29 mouse cellular contexts compared by ENCODE assay signal in genomic region chr17:49972164-49972563, GRCm38 (mm10).
A peak's percentile ranks its signal among the peaks of the same experiment; 100 is the strongest.
DNase-seq lines count a peak whose midpoint lies in the region; ATAC-seq and TF ChIP-seq lines count a peak whose summit lies in the region.
"Had no signal": no experiment of that assay in that cellular context is flagged by ENCODE, and none has a peak within 500 bp of the region (broad histone marks: within the 10 kb centered on the region; RNA-seq: fewer than 3 reads in every experiment).

No protein-coding gene starts in this region.

- TF ChIP-seq CTCF in intestine, postnatal 0 days (IDR thresholded peaks at IDR 0.05; ENCODE audit: low read depth), result peak; percentile 9; the same call in 1 of the 2 replicates
- TF ChIP-seq CTCF in stomach, postnatal 0 days (IDR thresholded peaks at IDR 0.05; ENCODE audit: low read depth), result 0 out of 2 replicates have a peak, but pooled peaks have one; percentile 21

- peak; percentile 51 for DNase-seq in midbrain, embryonic 11.5 days (ENCODE audit: low spot score, missing footprints)
- DNase-seq in midbrain, embryonic 10.5 days (ENCODE audit: low spot score), result no peak
- peak; percentile 20 for DNase-seq in ES-CJ7 (ENCODE audit: low read depth, low spot score)
- no peak for DNase-seq in stomach, postnatal 0 days (ENCODE audit: low spot score)
- DNase-seq in gastrocnemius, adult 8-10 months (ENCODE audit: low spot score in 2 of 2), result no peak
- DNase-seq: adrenal gland, adult 2 months; adrenal gland, postnatal 36 days; cerebellum, adult 2 months; cerebellum, postnatal 36 days; kidney, adult 8-10 months; kidney, postnatal 10 days; lung, adult 2 months; lung, postnatal 10 days; right cerebral cortex, postnatal 4 days; thymus, adult 2 months; thymus, postnatal 36 days had no signal

- H3K27ac ChIP-seq in intestine, postnatal 0 days (ENCODE audit: low read depth, low read length), result no peak overlapping the region
- H3K27ac ChIP-seq in intestine, embryonic 15.5 days, result no peak overlapping the region
- no peak overlapping the region for H3K27ac ChIP-seq in midbrain, embryonic 11.5 days (ENCODE audit: low read depth, low read length)
- no peak overlapping the region for H3K27ac ChIP-seq in midbrain, embryonic 10.5 days (replicated peaks)
- H3K27ac ChIP-seq in stomach, postnatal 0 days (replicated peaks), result no peak overlapping the region
- H3K27ac ChIP-seq: forebrain, embryonic 13.5 days; hindbrain, embryonic 14.5 days; limb, embryonic 12.5 days; macrophage; neural tube, embryonic 12.5 days had no signal

- H3K36me3 ChIP-seq in intestine, postnatal 0 days (ENCODE audit: control insufficient read depth, insufficient read depth), result no peaks in the 10 kb centered on the region
- no peaks in the 10 kb centered on the region for H3K36me3 ChIP-seq in intestine, embryonic 15.5 days
- H3K36me3 ChIP-seq in midbrain, embryonic 11.5 days (ENCODE audit: control insufficient read depth, insufficient read depth, low read length), result no peaks in the 10 kb centered on the region
- no peaks in the 10 kb centered on the region for H3K36me3 ChIP-seq in midbrain, embryonic 10.5 days
- H3K36me3 ChIP-seq in stomach, postnatal 0 days (ENCODE audit: control insufficient read depth, insufficient read depth, low read length), result no peaks in the 10 kb centered on the region
- H3K36me3 ChIP-seq: heart, embryonic 12.5 days; limb, embryonic 12.5 days; neural tube, embryonic 12.5 days had no signal

- no peaks in the 10 kb centered on the region for H3K9me3 ChIP-seq in intestine, postnatal 0 days (ENCODE audit: control insufficient read depth)
- H3K9me3 ChIP-seq in intestine, embryonic 15.5 days, result no peaks in the 10 kb centered on the region
- H3K9me3 ChIP-seq in midbrain, embryonic 11.5 days (ENCODE audit: control insufficient read depth, low read length), result no peaks in the 10 kb centered on the region; the same call in 1 of the 2 replicates
- no peaks in the 10 kb centered on the region for H3K9me3 ChIP-seq in midbrain, embryonic 10.5 days (replicated peaks)
- no peaks in the 10 kb centered on the region for H3K9me3 ChIP-seq in stomach, postnatal 0 days (ENCODE audit: control insufficient read depth, low read length)

- H3K4me2 ChIP-seq in intestine, postnatal 0 days (replicated peaks; ENCODE audit: low read depth), result no peak overlapping the region
- H3K4me2 ChIP-seq in intestine, embryonic 15.5 days (replicated peaks), result no peak overlapping the region
- no peak overlapping the region for H3K4me2 ChIP-seq in midbrain, embryonic 11.5 days
- H3K4me2 ChIP-seq in stomach, postnatal 0 days (replicated peaks; ENCODE audit: low read depth), result no peak overlapping the region
- H3K4me2 ChIP-seq: forebrain, embryonic 13.5 days; heart, embryonic 12.5 days; hindbrain, embryonic 14.5 days; limb, embryonic 12.5 days; liver, embryonic 11.5 days; neural tube, embryonic 12.5 days had no signal

- H3K9ac ChIP-seq in intestine, postnatal 0 days (ENCODE audit: low read depth, low read length), result no peak overlapping the region
- H3K9ac ChIP-seq in intestine, embryonic 15.5 days, result no peak overlapping the region
- H3K9ac ChIP-seq in midbrain, embryonic 11.5 days (ENCODE audit: low read length), result no peak overlapping the region
- no peak overlapping the region for H3K9ac ChIP-seq in stomach, postnatal 0 days (ENCODE audit: low read length)
- H3K9ac ChIP-seq: forebrain, embryonic 13.5 days; heart, embryonic 12.5 days; hindbrain, embryonic 14.5 days; limb, embryonic 12.5 days; neural tube, embryonic 12.5 days had no signal

- no peak for TF ChIP-seq EP300 in stomach, postnatal 0 days (optimal IDR thresholded peaks at IDR 0.05)

- ATAC-seq in intestine, postnatal 0 days, result no peak
- no peak for ATAC-seq in intestine, embryonic 15.5 days
- ATAC-seq in midbrain, embryonic 11.5 days (ENCODE audit: low FRiP score), result no peak
- ATAC-seq in stomach, postnatal 0 days (ENCODE audit: low FRiP score, low TSS enrichment), result no peak
- ATAC-seq: activated CD4-positive, CD25-positive, alpha-beta regulatory T cell, adult 4 months; forebrain, embryonic 13.5 days; inflammation-experienced regulatory T-cells, adult 6 months; midbrain, embryonic 16.5 days had no signal

- no peak overlapping the region for H3K4me3 ChIP-seq in intestine, postnatal 0 days (ENCODE audit: low read depth, low read length)
- H3K4me3 ChIP-seq in intestine, embryonic 15.5 days (replicated peaks), result no peak overlapping the region
- no peak overlapping the region for H3K4me3 ChIP-seq in midbrain, embryonic 11.5 days (ENCODE audit: low read depth, low read length)
- no peak overlapping the region for H3K4me3 ChIP-seq in midbrain, embryonic 10.5 days
- H3K4me3 ChIP-seq in stomach, postnatal 0 days (ENCODE audit: low read depth, low read length), result no peak overlapping the region
- H3K4me3 ChIP-seq: forebrain, embryonic 13.5 days; heart, embryonic 12.5 days; limb, embryonic 12.5 days; myocyte; neural tube, embryonic 12.5 days had no signal

- 86% methylated on average over 1 of the region's 1 CpGs for WGBS in intestine, postnatal 0 days
- 79% methylated on average over 1 of the region's 1 CpGs for WGBS in intestine, embryonic 15.5 days
- WGBS in midbrain, embryonic 11.5 days, result 86% methylated on average over 1 of the region's 1 CpGs
- 96% methylated on average over 1 of the region's 1 CpGs for WGBS in midbrain, embryonic 10.5 days
- 89% methylated on average over 1 of the region's 1 CpGs for WGBS in stomach, postnatal 0 days

- H3K27me3 ChIP-seq in intestine, postnatal 0 days (replicated peaks; ENCODE audit: control insufficient read depth, insufficient read depth, low read length), result no peaks in the 10 kb centered on the region
- H3K27me3 ChIP-seq in intestine, embryonic 15.5 days (replicated peaks), result no peaks in the 10 kb centered on the region
- H3K27me3 ChIP-seq in midbrain, embryonic 11.5 days (ENCODE audit: control insufficient read depth, insufficient read depth, low read length), result no peaks in the 10 kb centered on the region
- peaks cover 6% of the 10 kb centered on the region; the same call in 1 of the 2 replicates for H3K27me3 ChIP-seq in midbrain, embryonic 10.5 days (ENCODE audit: low read depth, poor library complexity, severe bottlenecking)
- H3K27me3 ChIP-seq in stomach, postnatal 0 days (ENCODE audit: control insufficient read depth, insufficient read depth, low read length), result no peaks in the 10 kb centered on the region
- H3K27me3 ChIP-seq: heart, embryonic 12.5 days; limb, embryonic 12.5 days; neural tube, embryonic 12.5 days had no signal

- H3K4me1 ChIP-seq in intestine, postnatal 0 days (replicated peaks; ENCODE audit: control insufficient read depth, insufficient read depth, low read length), result no peaks in the 10 kb centered on the region
- H3K4me1 ChIP-seq in intestine, embryonic 15.5 days (replicated peaks), result no peaks in the 10 kb centered on the region
- H3K4me1 ChIP-seq in midbrain, embryonic 11.5 days (ENCODE audit: control insufficient read depth, insufficient read depth, low read length), result no peaks in the 10 kb centered on the region
- no peaks in the 10 kb centered on the region for H3K4me1 ChIP-seq in midbrain, embryonic 10.5 days
- H3K4me1 ChIP-seq in stomach, postnatal 0 days (replicated peaks; ENCODE audit: control insufficient read depth, insufficient read depth), result no peaks in the 10 kb centered on the region
- H3K4me1 ChIP-seq: heart, embryonic 12.5 days had no signal

Comparison
In these comparisons a context has a peak if more than half of its experiments do, and no peak if none do; other contexts are left out.
1. DNase-seq: peak in midbrain, embryonic 11.5 days (single experiment) and ES-CJ7 (single experiment); none in midbrain, embryonic 10.5 days (single experiment), stomach, postnatal 0 days (single experiment) and gastrocnemius, adult 8-10 months (0 of 2).